Mouse (Mus musculus) brain, adult 2 months (tissue): ENCODE measurements around the gene B130006D01Rik.
A peak's percentile ranks its signal among the peaks of the same experiment; 100 is the strongest.
"Not testable (repeated sequence)": the region's sequence is repeated elsewhere in the genome, so short reads cannot be mapped to it uniquely, and the experiment has no call there.

ENCODE experiments used
- DNase-seq: peaks from one replicate; pipeline ENCODE4 v3.0.0; 2011; ENCODE audit warnings: low read depth, low spot score

The B130006D01Rik gene

DNA sequence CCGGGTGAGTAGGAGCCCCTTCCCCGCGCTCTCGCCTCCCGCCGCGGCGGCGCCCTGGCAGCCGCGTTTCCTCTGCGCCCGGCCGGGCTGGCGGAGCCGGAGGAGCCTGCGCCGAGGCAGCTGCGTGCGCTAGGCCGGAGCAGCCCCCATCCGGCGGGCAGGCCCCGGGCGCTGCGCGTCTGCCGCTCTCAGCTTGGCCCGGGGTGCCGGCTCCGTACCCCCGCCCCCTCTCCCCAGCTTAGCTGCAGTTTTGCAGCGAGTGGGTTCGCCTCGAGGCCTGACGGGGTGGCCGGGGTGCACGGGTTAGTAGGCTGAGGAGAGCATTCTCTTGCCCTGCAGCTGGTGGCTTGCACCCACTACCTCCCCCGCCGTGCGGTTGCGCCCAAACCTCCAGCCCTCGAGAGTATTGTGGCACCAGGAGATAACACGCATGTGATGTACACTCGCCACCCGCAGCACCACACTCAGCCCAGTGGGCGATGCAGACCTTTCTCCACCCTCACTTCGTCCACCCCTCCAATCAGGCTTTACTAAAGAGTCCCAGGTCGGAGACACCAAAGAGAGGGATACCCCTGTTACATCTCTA is 10.1 kb upstream of the B130006D01Rik start:
- DNase-seq: peak; percentile 51

DNA sequence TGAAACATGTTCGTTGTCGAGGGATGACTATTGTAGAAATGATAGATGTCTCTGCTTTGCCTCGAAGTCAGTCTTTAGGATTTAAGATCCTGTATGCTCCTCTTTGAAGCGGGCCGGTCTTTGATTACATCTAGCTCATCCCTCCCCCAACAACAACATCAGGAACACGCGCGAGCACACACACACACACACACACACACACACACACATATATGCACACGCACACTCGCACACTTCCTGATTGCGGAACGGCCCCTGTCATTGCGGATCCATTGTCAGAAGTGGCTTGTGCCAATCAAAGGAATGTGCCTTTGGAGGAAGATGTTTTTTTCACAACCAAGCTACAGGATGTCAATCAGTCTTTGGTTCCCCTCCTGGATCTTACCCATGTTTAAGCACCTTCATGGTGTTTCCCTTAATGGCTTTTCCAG is 9.6 kb upstream of the B130006D01Rik start:
- no peak for DNase-seq

DNA sequence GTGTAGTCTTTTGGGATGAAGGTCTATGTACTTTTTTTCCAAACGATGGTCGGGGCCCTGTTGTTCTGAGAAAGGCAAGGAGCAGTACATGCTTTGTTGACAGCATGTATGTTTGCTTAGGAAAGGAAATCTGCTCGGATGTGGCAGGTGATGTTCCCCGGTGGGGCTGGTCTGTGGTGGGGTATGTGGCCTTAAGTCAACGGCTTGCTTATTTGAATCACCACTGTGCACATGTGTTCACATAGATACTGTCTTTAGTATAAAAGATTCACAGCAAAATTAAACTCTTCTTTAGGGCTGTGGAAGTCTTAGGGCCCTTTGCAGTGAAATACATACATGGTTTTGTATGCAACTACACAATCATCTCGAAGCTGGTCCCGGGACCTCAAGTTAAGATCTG is 9.0 kb upstream of the B130006D01Rik start:
- DNase-seq: no peak

DNA sequence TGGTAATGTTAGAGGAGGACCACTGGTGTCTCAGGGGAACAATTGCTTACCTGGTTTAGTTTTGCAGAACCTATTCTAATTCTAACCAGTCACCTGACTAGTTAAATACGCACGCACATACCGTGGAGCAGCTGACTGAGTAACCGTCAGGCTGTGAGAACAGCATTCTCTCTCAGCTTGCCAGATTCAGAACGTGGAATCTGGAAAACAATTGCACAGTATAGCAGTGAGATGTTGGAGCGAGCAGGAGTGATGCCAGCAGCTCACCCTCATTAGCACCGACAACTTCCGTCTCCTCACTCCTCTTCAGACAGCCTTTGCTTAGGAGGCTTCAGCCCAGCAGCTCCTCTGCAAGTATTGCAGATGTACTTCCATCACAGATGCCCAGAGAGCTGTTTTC is 7.3 kb upstream of the B130006D01Rik start:
- DNase-seq: peak; percentile 62

DNA sequence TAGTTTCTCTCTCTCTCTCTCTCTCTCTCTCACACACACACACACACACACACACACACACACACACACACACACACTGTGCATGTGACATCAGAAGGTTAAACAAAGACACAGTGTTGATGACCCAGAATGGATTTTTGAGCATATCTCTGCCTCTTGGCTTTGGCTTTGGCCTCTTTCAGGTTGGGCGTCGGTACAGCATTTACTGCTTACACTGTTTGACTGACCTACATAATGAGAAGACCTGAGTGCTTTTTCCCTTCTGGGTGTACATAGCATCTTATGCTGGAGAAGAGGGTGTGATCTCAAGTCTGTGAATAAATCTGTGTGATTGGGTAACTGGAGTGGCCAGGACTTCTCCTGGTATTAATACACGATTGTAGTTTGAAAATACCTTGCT is 4.0 kb upstream of the B130006D01Rik start:
- DNase-seq: peak; percentile 47

DNA sequence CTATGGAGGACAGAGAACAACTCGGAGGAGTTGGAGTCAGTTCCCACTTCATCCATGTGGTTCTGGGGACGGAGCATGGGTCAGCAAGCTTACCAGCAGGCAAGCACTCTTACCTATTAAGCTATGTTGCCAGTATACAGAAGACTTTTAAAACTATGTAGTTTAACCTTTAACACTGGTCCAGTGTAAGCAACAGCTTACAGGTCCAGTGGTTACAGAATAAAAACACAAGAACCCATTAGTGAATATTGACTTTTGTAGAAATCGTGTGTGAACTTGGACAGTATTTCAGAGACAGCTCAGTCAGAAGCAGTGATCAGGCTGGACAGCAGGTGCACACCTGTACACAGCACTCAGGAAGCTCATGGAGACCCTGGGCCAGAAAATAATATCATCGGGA is 1.1 kb downstream of the B130006D01Rik start:
- no peak for DNase-seq

DNA sequence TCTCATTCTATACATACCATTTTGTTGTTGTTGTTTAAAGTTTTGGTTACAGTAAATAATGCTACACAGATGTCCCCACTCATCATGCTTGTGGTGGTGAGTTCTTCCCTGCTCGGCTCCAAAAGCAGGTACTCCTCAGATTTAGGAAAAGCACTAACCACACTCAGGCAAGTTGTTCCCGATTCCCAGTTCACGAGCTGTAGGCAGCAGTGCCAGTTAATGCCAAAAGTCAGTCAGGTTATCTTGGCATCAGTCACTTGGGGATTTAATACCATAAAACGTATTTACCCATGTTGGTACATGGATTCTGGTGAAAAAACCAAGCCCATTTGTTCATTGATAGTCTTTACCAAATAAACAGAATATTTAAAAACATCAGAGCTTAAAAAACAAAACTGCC is 2.8 kb downstream of the B130006D01Rik start:
- no peak for DNase-seq

DNA sequence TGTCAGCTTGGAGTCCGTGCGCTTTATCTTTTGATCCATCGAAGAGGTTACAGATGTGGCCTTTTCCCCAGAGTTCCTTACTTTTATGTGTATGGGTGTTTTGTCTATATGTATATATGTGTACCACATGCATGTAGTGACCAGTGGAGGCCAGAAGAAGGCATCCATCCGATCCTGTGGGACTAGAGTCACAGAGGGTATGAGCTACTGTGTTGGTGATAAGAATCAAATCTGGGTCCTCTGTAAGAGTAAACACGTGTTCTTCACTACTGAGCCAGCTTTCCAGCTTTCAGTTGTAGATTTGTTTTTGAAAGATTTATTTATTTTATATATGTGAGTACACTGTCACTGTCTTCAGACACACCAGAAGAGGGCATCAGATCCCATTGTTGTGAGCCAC is 4.6 kb downstream of the B130006D01Rik start:
- no peak for DNase-seq

DNA sequence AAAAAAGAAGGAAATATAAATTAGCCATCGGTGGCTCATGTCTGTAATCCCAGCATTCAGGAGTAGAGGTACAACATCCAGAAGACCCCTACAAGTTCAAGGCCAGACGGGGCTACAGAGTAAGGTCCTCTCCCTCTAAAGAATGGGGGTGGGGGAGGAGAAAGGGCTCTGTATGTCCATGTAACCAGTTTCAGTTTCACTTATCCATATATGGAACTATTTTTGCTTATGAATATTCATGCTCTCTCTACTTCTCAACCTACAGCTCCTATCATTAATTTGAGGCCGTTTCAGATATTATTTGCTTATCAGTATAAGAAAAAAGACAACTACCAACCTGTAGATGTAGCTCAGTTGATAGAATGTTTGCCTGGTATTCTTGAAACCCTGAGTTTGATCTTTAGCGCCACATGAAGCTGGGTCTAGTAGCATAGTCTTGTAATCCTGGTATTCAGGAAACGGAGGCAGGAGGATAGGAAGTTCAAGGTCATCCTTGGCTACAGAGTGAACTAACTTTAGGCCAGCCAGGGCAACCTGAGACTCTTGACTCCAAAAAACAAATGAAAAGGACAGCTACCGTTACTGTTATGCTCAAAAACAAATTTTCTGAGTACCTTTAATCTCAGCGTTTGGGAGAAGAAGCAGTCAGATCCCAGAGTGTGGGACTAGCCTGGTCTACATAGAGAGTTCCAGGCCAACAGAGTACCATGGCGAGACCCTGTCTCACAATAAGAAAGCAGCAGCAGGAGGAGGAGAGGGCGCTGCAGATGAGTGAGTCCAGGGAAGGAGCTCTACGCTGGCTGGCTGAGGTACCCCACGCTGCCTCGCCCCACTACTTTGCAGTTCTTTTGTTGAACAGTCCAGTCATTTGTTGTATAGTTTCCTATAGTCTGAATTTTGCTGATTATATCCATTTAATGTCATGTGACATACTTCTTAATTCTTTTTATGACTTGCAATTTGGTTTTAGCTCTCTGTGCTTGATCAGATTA is 5.8 kb downstream of the B130006D01Rik start:
- no peak for DNase-seq

DNA sequence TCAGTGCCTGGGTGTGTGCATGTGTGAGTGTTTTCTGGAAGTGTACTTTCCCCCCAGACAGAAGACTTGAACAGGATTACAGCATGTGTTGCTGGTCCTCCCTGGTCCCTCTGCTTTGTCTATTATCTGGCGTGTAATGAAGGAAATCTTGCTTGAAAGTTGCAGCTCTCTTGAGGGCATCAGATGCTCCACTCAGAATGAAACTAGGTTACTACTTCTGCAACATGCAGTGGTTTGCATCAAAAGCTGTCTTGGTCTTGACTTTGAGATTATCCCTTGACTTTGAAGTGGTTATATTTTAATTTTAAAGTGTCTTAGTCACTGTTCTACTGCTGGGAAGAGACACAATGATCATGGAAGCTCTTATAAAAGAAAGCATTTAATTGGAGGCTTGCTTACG is 11.1 kb downstream of the B130006D01Rik start:
- no peak for DNase-seq

DNA sequence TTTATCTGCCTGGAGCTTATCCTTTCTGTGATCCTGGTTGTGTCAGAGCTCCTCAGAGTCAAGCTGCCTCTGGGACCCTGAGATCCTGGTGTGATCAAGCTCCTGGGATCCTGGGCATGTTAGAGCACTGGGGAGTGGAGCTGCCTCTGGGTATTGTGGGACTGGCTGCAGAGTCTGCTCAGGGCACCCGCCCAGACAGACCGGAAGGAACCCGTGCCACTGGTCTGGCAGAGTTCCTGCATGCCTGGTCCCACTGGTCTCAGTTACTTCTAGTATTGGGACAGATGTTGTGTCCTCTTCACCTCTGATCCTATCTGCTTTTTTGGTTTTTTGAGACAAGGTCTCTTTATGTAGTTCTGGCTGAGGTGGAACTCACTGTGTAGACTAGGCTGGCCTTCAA is 14.4 kb downstream of the B130006D01Rik start:
- DNase-seq: peak; percentile 33

DNA sequence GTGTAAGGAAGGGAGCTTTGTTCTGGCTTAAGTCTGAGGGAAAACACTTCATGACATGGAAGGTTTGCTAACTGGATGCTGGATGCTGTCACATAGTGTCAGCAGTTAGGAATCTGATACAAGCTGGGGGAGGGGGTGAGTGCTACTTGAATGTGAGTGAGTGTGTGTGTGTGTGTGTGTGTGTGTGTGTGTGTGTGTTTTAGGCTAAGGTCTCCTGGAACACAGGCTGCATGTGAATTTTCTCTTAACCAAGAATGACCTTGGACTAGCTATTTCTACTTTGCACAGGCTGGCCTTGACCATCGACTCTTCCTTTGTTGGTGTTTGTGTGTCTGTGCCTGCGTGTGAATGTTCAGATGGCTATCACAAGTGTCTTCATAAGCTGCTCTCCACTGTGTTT is 21.1 kb downstream of the B130006D01Rik start:
- DNase-seq: no peak

DNA sequence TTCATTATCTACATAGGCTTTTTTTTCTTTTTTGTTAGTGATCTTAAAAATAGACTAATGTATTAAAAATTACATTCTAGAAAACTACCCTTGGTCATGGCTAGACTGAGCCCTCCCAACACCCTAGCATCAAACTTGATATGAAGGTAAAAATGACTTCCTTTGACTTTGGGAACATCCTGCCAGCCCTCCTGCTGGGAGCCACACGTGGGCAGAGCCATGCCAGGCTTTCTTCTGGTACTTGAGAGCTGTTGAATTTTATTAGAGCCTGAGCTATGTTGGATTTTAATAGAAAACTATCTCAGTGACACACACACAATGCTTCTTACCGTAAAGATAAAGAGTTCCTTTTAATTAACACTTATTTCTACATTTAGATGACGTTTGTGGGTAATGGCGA is 23.4 kb downstream of the B130006D01Rik start:
- DNase-seq: peak; percentile 47

DNA sequence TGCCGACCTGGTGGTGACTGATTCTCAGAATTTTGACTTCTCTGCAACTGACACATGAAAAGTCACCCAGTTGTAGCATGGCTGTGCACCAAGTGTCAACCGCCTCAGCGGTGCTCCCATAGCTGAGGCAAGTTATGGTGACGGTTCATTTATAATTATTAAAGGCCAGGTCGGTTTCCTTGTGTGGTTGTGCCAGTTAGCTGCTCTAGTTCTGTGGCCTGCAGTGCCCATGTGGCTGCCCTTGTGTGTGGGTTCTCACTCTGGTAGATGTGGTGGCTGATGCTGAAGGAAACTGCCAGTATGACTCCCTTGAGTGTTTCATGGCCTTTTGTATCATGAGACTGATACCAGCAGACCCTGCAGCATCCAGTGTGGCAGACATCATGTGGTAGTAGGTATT is 24.9 kb downstream of the B130006D01Rik start:
- no peak for DNase-seq

DNA sequence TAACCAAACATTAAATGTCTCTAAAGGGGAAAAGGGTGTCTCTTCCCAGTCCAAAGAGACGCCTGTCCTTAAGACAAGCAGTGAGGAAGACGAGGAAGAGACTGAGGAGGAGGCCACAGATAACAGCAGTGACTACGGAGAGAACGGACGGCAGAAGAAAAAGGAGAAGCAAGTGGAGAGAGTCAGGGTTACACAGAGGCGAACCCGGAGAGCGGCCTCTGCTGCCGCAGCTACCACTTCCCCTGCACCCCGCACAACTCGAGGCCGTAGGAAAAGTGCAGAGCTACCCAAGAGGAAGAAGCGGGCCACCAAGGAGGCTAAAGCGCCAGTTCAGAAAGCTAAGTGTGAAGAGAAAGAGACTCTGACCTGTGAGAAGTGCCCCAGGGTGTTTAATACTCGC is 26.2 kb downstream of the B130006D01Rik start:
- no peak for DNase-seq

DNA sequence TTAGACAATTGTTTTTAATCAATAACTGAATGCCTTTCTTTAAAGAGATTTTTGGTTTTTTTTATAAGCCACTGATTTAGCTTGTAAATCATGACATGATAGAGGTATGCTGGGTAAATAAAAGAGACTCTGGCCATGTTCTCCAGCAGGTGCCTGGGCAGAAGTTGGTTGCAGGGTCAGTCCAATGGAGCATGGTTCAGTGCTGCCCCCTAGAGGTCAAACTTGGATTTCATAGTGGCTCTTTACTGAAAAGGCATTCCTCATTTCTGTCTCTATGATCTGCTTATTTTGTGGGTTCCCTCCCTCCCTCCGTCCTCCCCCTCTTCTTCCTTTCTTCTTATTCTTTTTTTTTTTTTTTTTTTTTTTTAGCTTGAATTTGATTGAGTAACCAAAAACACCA is 27.6 kb downstream of the B130006D01Rik start:
- peak; percentile 86 for DNase-seq

DNA sequence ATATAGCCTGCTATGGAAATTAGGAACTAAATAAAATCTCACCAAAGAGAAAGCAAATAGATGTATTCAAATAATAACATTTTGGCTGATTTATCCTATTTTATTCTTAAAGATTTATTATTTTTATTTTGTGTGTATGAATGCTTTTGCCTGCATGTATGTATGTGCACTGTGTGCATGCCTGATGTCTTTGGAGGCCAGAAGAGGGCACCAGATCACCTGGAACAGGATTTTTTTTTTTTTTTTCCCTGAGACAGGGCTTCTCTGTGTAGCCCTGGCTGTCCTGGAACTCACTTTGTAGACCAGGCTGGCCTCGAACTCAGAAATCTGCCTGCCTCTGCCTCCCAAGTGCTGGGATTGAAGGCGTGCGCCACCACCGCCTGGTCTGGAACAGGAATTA is 31.8 kb downstream of the B130006D01Rik start:
- DNase-seq: not testable (repeated sequence)

DNA sequence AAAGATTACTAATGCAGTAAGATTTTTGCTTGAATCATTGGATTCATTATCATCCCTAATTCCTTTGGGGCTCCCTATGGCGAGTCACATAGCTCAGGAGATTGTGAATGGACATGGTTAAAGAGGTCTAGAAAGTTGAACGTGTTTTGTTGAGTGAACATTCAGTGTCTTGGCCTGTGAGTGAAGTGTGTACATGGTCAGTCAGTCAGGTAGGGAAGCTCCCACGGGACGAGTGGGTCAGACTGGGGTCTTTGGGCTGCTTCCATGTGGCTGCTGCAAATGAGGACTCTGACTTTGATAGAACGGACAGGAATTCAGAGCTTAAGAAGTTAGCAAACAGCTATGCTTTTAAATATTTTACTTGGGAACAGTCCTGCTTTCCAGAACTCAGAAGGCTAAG is 37.1 kb downstream of the B130006D01Rik start:
- no peak for DNase-seq

DNA sequence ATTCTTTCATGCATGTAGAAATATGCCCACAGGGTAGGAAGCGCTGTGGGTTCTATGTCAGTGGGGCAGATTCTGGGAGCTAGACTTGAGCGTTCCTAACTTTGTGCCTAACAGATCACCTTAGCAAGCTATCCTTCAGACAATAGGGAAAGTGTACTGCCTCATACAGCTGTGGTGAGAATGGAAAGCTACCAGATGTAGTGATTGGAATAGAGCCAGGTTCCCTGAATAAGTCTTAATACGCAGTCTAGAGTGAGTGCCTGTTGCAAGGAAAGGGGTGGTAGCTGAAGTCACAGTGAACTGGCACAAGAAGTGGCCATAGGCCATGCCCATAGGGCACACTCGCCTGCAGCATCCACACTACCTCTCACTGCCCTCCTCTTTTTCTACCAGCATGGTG is 39.6 kb downstream of the B130006D01Rik start:
- no peak for DNase-seq

DNA sequence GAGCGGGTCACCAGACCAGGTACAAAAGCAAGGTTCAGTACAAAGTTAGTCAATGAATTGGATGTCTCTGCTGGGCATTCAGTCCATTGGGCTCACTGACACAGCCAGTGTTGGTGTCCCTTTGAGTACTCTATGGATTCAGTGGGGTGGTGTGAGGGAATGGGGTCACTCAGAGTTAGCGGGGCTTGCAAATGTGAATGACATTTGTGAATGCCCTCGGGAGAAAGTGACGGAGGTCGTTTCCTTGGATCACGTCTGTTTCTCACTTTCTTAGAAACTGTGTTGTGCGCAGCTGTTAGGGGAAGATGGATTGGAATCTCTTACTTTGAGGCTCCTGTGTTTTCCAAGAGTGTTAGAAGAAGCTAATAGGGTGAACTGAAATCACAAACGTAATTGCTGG is 41.4 kb downstream of the B130006D01Rik start:
- no peak for DNase-seq

DNA sequence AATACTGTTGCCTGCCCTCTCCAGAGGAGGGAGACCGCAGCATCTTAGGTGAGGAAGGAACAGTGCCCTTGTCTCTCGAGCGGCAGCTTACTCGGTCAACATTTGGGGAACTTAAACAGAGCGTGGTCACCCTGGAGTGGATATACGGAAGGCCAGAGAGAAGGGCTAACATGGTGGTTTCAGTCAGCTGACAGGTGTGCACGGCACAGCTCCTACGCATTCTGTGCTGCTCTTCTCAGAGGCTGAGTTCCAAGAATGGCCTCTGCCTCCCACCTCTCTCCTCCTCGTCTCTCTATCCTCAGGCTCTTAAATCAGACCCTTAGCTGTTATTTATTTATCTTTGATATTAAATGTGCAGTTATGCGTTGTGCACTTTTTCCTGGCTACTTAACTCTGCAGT is 41.9 kb downstream of the B130006D01Rik start:
- DNase-seq: peak; percentile 25

DNA sequence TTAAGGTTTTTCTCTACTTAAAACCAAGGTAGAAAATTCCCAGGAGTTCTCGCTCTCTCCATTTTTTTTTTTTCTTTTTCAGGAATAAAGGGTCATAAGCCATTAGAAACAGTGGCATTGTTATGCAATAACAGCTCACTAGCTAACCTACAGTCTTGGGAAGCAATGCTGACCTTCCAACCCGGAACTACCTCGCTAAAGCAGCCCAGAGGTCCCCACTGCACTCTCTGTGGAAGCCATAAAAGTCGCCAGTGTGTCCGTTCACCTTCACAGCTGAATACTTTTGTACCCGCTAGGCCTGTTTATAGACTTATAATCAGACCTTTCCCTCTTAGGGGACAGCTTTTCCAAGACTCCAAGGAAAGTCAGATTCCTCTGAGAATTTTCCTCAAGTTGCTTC is 44.9 kb downstream of the B130006D01Rik start:
- DNase-seq: no peak

DNA sequence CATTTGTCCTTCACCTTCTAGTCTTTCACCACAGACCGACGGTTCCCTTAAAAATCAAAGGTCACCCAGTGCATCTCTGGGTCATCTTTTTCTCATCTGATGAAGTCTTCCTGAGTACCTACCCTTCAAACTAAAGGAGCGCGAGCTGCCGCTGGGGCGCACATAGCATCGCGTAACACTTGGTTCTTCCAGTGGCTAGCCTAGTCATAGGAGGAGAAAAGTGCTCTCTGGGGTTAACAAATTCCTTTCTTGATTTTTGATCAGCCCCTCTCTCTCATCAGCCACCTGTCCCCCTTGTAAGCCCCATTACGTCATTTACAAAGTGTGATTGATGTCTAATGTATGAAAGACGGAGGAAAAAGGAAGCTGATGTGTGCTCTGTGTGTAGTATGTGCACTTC is 45.8 kb downstream of the B130006D01Rik start:
- DNase-seq: no peak
